Mouse (Mus musculus): ENCODE measurements around the gene Arl15.

Gene Arl15

DNA sequence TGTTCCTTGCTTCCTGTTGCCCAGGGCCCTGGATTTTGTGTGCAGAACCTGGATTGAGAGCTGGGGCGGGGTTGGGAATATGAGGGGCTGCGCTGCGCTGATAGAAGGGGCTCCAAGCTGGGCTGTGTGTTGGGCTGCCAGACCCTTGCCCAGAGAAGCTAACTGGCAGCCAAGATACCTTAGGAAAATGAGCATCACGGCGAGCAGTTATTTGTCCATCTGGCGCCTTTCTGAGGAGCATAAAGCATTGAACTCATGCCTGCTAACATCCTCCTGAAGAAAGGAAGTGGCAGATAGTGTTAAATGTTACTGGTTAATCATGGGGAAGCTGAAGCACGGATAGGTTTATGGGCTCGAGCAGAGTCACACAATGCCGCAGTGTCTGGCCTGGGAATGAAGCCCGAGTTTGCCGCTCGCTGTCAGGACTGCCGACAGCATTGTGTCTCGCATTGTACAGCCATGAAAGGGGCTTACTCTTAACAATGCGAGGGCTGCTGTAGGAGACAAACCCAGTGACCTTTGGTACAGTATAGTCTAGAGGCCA is 123.6 kb downstream of the Arl15 start:
- DNase-seq (ENCODE audit: low spot score in 2 of 2): no peak

DNA sequence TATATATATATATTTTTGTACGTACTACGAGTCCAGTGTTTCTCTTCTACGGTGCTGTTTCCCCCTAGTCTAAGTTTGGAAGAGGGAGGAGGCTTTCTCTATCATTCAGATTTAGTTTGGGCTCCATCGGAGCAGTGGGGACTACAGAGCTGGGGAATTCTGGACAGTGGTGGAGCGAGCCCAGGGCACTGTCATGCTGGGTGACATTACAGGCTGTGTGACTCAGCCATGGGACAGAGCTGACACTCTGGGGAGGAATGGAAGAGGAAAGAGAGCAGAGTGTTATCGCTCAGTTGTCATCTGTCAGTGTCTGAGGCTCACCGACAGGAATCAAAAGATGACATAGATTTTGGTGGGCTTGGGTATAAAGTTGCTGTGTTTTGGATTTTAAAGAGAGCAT is 124.4 kb downstream of the Arl15 start:
- DNase-seq (ENCODE audit: low spot score in 2 of 2): no peak

DNA sequence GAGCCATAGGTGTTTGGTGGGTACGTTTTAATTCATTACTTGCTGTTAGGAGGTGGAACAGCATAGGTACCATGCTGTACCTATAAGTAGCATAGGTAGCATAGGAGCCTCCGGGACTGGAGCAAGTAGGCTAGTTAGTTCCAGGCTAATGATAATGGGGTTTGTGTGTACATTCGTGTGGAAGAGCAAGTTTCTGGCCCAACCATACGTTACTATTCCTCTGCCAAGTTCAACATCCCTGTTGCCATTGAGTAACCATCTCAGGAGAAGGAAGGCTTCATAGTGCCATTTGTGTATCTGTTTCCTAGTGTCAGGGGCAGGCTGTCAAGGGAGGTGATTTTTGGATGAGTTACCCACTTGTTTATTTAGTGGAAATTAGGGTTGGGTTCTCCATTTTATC is 141.4 kb downstream of the Arl15 start:
- no peak for DNase-seq (ENCODE audit: low spot score in 2 of 2)

DNA sequence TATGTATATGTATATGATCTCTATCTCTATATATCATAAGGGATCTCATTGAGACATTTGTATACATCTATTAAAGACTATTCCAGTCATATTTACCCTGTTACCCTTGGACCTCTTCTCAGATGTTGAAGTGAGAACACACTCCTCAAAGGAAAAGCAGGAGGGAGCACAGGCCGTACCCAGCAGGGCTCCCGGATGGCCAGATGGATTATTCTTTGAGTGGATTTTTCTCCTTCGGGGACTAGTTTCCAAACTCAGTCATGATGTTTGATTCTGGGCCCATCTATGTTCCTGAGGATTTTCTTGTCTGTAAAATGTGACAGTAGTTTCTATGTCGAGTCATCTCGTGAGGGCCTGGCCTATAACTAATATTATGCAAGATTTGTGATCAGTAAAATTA is 142.9 kb downstream of the Arl15 start:
- no peak for DNase-seq (ENCODE audit: low spot score in 2 of 2)

DNA sequence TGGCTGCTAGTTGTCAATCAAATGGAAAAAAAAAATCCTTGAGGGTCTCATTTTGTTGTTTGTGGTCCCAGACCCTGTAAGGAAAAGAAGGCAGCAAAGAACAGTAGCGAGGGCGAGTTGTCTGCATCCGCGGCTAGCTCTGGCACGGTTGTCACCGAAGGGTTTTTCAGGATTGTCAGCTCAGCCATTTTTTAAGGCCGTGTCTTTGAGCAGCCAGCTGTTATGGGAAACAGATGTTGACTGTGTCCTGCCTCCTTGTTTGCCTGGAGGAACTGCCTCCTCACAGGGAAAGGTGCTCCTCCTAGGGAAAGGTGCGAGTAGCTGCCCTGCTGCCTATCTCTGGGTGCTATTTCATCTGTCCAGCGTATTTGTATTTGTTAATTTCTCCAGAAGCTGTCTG is 144.3 kb downstream of the Arl15 start:
- DNase-seq (ENCODE audit: low spot score in 2 of 2): no peak

DNA sequence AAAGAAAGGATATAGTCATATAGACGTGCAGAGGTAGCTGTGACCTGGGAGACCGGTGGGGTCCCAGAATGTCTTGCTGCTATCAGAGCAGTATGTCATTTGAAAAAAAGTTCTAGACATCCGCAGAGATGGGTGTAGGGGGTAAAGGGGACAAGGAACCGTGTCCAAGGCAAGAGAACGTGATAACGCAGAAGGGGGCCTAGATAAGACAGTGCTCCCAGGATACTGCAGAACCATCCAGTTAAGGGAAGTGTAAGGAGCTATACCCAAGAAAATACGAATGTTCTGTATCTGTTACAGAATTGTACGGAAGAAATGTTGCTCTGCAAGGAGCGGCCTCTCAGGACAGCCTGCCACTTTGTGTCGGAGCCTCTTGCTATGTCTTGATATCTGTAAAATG is 144.8 kb downstream of the Arl15 start:
- no peak for DNase-seq (ENCODE audit: low spot score in 2 of 2)

DNA sequence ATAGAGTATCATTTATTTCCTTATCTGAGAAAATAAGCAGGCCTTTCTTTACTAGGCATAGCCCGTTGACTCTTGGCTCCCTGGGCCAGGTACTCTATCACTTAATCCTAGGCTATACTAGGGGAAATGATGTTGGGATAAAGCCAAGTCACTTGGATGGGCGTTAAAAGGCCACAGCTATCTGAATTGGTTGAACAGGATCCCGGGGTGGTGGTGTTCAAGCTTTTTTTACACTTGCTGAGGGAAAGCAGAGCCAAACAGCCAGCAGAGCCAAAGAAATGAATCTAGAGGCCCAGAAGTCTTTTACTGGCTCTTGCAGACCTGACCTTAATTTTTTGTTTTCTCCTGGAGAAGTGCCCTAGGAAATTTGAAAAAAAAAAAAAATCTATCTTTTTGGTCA is 145.4 kb downstream of the Arl15 start:
- no peak for DNase-seq (ENCODE audit: low spot score in 2 of 2)

DNA sequence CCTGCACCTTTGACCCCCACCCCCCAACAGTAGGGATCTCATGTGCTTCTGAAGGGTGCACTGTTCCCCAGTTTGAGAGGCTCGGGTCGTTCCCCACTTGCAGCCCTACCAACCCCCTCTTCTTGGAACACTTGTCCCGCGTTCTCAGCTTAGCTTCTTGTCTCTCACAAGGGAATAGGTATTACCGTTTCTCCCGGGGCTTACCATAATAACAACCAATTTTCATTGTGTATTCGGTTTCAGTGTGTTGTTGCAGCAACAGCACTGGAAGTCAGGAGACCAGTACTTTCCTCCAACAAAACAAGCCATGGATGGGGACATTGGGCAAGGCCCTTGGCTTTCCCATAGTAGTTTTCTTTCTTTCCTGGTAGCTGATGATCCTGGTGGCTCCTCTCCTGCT is 145.8 kb downstream of the Arl15 start:
- DNase-seq (ENCODE audit: low spot score in 2 of 2): no peak

DNA sequence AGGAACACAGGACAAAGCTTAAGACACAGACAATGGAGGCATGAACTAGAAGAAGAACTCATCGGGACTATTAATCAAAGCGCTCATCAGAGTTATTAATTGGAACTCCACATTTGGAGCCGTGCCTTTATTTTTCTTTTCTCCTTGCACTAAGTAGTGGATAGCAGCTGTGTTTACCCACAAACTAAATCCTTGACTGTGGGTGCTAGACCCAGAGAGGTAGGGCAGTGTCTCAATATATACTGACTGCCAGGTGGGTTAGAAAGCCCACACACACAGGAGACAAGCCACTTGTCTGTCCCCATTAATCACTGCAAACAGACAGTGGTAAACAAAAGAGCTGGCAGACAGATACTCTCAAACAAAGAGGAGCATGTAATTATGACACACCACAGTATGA is 147.6 kb downstream of the Arl15 start:
- DNase-seq (ENCODE audit: low spot score in 2 of 2): no peak

DNA sequence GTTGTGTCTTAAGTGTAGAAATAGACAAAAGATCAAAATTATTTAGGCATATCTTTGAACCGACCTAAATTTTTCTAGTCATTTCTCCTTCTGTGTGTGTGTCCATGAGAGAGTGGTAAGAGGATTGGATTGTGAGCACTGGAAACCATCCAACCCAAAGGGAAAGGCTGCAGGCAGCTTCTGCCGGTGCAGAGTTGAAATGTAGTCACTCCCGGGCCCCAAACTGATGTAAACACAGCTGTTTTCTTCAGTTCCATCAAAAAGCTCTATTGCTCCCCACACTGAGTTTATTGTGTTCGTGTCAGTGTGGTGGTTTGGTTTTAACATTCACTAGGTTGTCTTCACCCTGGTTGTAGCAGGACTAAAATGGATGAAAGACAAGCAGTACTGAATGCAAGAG is 153.2 kb downstream of the Arl15 start:
- DNase-seq (ENCODE audit: low spot score in 2 of 2): no peak

DNA sequence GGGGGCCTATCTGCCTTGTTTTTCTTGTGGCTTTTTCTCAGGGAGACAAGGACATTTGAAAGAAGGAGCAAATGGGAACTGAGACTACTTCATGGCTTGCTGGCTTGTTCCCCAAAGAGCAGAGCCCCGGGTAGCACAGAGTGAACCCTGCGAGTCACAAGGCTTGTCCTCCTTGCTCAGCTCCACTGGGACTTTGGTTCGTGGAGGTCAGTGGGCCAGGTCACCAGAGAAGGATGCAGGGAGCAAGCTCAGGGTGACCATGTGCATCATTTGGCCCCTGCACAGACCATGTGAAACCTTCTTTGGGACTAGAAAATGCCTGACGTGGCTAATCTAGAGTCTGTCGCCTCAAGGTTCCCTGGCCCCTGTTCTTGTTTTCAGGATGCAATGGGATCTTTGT is 155.4 kb downstream of the Arl15 start:
- no peak for DNase-seq (ENCODE audit: low spot score in 2 of 2)

DNA sequence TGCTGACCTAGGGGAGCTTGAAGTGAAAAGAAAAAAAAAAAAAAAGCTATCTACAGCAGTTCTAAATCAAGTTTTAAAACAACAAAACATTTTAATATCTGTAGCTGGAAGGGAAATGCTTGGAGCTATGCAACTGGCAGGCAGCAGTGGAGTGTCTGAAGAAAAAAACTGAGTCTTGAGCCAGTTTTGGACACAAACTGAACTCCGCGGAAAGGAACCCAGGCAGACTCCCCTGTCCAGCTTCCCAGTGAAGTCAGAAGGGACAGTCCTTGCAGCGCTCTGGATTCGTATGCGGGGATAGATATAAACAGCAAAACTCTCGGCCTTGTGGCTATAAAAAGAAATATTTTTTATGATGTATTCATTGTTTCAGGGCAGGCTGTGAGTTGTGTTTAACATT is 155.8 kb downstream of the Arl15 start:
- no peak for DNase-seq (ENCODE audit: low spot score in 2 of 2)

DNA sequence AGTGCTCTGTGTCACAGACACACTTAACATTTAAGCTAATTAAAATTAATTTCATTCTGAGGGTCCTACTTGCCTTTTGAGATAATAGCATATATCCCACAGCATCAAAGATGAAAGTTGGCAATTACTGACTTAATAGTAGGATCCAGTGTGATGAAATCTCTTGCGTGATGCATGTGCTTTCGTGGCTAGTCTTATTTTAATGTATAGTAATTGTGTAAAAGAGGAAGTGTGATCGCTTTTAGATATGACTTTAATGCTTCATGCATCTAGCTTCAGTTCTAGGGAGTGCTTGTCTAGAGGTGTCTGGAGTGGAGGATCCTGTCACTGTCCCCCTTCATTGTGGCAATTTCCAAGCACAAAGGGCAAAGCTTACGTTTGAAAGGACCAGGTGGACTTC is 163.1 kb downstream of the Arl15 start:
- DNase-seq (ENCODE audit: low spot score in 2 of 2): no peak

DNA sequence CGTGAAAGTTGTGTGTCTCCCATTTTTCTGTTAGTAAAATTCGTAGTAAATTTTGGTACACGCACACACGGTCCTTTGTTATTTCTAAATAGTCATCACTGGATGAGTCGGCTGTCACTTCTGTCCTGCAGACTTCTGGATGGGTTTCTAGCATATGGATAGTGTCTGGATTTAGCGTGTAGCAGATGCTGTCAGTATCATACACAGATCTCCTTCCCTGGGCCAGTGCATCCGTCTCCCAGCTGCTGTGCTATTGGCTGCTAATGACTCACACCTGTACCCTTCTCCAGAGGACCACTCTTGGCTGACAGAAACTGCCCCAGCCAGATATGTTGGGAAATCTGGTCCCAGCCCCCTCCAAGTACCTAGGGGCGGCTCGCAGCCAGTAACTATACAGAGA is 170.6 kb downstream of the Arl15 start:
- DNase-seq (ENCODE audit: low spot score in 2 of 2): no peak

DNA sequence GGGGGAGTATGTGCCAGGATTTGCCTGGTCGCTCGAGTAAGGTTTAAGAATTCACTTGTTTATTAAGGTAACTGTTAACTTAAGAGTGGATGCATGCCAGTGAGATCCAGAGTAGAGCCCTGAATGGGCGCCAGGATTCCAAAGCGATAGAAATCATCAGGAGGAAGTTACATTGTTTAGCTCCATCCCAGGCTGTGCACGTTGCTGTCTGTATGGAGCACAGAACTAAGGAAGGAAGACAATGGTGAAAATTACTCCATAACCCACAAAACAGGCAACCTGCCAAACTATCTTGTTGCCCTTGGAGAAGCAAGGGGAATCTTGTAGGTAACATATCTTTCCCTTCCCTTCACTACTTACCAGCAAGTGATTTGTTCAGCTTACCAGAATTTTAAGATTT is 176.4 kb downstream of the Arl15 start:
- DNase-seq (ENCODE audit: low spot score in 2 of 2): no peak

DNA sequence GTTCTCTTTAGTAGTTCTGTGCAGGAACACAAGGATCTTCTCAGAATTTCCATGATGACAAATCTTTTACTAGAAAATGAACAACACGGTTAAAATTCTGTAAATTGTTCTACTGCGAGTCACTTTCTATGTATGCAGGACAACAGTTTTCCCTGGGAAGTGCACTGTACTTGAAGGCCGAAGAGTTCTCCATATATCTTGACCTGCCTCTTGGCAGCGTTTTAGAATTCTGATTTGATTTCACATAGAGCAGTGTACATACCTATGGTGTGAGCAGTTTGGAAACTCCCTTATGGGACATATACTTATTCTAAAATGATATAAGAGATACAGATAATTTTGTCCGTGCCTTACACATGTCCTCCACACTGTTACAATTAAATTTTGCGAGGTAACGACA is 178.1 kb downstream of the Arl15 start:
- no peak for DNase-seq (ENCODE audit: low spot score in 2 of 2)

DNA sequence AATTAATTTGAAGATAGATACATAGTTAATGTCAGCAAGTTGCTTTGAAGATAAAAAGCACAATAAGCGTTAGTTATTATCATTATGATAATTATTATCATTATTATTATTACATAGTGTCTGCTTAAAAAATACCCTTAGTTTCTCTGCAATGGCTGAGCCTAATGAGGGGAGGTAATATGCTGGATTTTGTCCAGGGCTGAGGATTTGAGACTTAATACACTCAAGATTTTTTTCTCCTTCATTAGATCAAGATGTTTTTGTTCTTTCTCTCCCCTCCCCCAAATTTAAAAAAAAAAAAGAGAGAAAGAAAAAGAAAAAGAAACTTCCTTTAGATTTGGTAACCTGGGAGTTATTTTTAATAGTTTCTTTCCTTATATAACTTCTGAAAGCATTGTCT is 180.6 kb downstream of the Arl15 start:
- no peak for DNase-seq (ENCODE audit: low spot score in 2 of 2)

DNA sequence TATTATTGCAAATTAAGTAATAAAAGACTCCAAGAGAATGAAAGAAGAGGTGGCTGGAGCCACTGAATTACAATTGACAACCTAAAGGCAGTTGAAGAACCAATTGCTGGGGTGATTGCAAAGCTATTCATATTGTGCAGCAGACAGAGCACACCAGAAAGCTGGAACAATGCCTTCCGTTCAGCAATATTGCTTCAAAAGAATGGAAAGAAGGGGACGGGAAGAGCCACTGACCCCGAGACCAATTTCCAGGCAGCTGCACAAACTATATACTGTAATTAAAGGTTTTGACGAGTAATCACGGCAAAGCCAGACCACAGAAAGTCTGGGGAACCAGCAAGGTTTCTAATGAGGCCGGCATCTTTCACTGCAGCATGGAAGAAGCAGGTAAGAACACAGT is 181.4 kb downstream of the Arl15 start:
- no peak for DNase-seq (ENCODE audit: low spot score in 2 of 2)

DNA sequence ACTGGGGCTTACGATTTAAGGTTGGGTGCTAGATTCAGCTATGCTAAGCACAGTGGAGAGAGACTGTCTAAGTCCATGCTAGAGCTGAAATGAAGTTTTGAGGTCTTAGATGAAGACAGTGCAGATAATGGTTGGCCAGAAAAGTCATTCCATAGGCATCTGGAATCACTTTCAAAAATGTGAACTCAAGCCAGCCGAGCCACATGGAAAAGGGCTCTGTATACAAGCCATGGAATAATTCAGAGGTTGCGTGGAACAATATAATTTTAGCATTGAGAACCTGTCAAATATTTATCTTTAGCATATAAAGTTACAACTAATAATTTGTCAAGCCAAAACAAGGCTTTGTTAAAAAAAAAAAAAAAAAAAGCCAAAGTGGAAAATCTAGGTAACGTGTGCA is 182.6 kb downstream of the Arl15 start:
- no peak for DNase-seq (ENCODE audit: low spot score in 2 of 2)

DNA sequence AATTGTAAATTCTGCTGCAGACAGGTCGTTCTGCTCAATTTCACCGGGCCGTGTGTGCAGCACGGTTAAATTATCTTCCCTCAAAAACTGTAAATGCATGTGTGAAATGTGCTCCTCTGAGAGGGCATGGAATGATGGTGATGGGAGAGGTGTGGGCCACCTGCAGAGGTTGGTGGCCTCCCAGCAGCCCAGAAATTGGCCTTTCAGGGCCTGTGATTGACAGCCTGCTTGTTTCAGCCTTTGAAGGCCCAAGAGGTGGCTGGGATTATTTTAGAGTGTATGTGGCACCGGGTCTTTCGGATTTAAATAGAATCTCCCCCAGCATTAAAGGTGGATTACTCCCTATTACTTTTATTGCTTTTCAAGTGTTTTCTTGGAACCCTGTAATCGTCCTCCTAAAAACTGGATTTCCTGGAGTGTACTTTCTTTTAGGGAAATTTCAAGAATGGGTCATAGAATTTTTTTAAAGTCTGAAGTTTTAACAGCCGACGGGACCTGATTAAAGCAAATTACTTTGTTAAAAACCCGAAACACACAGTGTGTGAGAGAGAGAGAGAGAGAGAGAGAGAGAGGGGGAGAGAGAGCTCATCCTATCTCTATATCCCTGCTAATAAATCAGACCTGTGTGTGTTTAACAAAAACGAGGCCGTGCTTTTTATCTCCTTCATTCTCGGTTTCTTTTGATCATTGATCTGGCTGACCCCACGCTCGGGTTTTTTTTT is 186.6 kb downstream of the Arl15 start:
- DNase-seq (ENCODE audit: low spot score in 2 of 2): no peak

DNA sequence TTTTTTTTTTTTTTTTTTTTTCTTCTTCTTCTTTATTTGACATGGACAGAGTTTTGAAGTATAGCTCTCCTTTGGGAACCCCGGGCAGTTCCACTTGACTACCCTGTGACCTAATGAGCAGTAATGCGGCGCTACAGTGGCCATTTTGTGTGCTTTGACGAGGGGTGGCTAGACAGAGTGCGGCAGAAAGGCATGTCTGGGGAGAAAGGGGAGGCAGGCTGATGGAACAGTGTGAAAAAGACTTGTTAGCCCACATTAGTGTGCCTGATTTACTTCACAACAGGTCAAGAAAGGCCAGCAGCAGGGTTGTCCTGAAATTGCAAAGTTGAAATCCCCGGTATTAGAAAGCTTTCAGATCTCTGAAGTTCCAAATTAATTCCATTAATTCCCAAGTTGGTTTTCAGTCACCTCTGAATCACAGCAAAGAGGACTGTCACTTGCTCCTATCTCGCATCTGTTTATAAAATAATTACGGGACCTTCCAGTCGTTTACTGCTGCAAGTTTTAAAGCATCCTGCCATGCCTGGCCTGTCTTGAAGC is 187.2 kb downstream of the Arl15 start:
- no peak for DNase-seq (ENCODE audit: low spot score in 2 of 2)

DNA sequence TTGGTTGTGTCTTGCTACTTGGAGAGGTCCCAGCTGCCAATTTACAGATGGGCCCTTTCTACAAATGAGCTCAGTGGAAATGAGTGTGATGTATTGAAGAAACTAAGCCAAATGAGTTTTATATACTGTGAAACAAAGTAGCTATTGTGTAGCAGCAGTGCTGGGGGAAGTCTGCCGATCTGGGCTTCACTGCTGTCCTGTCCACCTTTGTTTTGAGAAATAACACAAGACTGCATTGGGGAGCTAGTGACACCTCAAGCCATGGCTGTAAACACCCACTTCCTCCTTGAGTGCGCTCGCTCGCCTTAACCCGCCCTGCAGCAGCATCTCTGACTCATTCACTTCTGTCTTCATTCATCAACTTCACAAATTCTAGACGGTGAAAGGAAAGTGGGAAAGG is 189.3 kb downstream of the Arl15 start:
- DNase-seq (ENCODE audit: low spot score in 2 of 2): no peak

DNA sequence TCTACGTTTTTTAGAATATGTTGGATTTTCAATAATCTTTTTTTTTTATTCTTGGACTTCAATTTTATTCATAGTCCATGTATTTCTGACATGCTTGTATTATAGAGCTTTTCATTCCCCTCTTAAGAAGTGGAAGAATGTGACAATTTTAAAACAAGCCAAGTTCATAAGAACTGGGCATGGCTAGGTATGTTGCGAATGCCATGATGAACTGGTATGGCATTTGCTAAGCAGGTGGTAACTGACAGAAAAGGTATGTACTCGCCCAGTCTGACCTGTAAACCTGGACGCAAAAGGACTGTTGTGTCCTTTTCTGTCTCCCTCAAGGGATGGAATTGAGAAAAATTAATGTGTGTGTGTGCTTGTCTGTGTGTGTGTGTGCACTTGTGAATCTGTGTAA is 190.2 kb downstream of the Arl15 start:
- no peak for DNase-seq (ENCODE audit: low spot score in 2 of 2)

All from frontal cortex, postnatal 36 days (tissue).